Mouse (Mus musculus): Measurements from ENCODE around the gene Naa60.
"Not testable (repeated sequence)": the region's sequence is repeated elsewhere in the genome, so short reads cannot be mapped to it uniquely, and the experiment has no call there.

Gene Naa60

GRCm38 (mm10) chr16:3872216-3873047, at the start of gene Naa60:
Gene Naa60, plus strand, starts transcription at chr16:3872375.
- DNase-seq: peak; percentile 82 to 88

DNA sequence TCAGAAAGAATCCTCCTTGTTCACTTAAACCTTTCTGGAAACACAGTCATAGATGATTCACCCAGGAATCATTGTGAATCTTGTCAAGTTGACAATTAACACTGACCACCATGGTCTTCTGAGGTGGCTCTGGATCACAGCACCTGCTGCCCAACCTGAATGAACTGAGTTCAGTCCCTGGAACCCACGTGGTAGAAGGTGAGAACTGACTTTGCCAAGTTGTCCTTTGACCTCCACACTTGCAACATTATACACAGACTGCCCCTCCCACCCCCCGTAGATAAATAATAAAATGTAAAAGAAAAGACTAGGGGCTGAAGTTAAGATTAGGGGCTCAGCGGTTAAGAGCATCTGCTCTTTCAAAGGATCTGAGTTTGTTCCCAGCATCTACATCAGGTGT, 44.2 kb upstream of the Naa60 start:
- no peak for DNase-seq

DNA sequence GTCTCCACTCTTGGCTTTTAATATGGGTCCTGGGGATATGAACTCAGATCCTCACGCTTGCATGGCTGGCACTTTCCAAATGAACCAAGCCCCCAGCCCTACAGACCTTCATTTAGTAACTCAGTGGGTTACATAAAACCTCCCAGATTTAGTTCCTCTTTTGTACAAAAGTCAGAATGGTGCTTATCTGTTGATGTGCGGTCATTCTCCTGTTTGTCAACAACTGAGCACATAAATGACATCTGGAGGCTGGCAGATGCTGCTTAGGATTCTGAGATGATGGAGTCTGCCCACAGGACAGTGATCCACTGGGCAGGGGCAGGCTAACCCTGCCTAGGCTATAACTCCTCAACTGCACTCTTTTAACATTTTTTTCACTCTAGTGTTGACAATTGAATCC, 42.4 kb upstream of the Naa60 start:
- no peak for DNase-seq

- DNase-seq: no peak
These were observed 41.5 kb upstream of the Naa60 start, which contains the start of gene Olfr15 for GRCm38 (mm10) chr16:3830588-3831109. Gene Olfr15, plus strand, starts transcription at chr16:3830878.

DNA sequence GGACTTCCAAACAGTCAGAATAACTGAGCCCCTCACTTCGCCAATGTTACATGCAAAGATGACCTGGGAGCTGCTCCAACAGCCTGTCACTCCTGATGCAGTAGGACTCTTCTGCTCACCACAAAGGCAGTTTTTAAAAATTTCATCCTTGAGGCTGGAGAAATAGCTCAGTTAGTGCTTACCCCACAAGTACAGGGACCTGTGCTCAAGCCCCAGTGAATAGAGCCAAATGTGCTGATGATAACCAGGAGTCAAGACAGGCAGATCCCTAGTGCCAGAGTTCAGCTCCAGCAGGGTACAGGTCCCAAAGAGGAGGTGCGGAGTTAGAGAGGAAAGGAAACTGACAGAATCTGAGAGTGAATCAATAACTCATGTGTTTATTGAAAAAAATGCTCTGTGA, 36.7 kb upstream of the Naa60 start:
- no peak for DNase-seq

- no peak for DNase-seq
These were observed 32.9 kb upstream of the Naa60 start for GRCm38 (mm10) chr16:3839157-3839885.

GRCm38 (mm10) chr16:3842989-3843388, 29.2 kb upstream of the Naa60 start:
- DNase-seq: no peak

- DNase-seq: no peak
These were observed 28.4 kb upstream of the Naa60 start for GRCm38 (mm10) chr16:3843796-3844195.

- peak; percentile 92 for DNase-seq
These were observed 25.3 kb upstream of the Naa60 start, which contains the start of gene Zfp174 for GRCm38 (mm10) chr16:3846711-3847518. Gene Zfp174, plus strand, starts transcription at chr16:3847268.

DNA sequence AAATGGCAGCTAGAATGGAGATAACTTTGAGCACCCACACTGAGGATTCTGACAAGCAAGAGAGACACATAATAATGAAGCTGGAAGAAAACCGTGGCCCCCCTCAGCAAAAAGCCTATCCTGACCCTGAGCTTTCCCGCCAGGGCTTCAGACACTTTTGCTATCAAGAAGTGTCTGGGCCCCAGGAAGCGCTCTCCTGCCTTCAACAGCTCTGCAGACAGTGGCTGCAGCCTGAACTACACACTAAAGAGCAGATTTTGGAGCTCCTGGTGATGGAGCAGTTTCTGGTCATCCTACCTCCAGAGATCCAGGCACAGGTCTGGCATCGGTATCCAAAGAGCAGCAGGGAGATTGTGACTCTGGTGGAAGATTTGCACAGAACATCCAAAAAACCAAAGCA, 24.3 kb upstream of the Naa60 start:
- no peak for DNase-seq

- no peak for DNase-seq
These were observed 23.8 kb upstream of the Naa60 start for GRCm38 (mm10) chr16:3848416-3848815.

DNA sequence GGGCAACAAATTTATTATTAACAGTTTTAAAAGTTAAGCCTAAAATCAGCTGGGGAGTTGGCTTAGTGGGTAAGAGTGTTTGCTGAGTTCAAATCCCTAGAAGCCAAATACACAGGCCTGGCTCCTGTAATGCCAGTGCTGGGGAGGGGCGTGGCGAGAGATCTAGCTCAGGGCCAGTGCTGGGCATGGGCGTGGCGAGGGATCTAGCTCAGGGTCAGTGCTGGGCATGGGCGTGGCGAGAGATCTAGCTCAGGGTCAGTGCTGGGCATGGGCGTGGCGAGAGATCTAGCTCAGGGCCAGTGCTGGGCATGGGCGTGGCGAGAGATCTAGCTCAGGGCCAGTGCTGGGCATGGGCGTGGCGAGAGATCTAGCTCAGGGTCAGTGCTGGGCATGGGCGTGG, 20.9 kb upstream of the Naa60 start:
- DNase-seq: not testable (repeated sequence)

- DNase-seq: no peak
These were observed 19.6 kb upstream of the Naa60 start for GRCm38 (mm10) chr16:3852586-3852985.

- DNase-seq: no peak
These were observed 17.6 kb upstream of the Naa60 start for GRCm38 (mm10) chr16:3854437-3855182.

DNA sequence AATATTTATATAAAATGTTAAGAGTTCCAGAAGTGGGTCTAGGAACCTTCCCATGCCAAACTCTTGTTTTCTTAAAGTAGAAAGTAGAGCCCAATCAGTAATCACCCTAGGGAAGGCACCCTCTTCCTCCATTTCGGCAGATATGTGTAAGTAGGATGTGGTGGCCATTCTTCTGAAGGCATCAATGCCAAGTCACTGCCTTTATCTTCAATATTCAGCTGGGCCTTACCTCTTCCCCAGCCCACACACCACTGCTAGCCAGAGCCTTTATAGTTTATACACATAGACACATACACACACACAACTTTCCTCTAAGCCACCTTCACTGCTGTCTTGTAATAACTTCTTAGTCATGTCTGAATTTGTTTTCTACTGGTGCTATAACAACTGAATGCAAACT, 16.4 kb upstream of the Naa60 start:
- no peak for DNase-seq

GRCm38 (mm10) chr16:3859254-3859653, 12.9 kb upstream of the Naa60 start:
- no peak for DNase-seq

DNA sequence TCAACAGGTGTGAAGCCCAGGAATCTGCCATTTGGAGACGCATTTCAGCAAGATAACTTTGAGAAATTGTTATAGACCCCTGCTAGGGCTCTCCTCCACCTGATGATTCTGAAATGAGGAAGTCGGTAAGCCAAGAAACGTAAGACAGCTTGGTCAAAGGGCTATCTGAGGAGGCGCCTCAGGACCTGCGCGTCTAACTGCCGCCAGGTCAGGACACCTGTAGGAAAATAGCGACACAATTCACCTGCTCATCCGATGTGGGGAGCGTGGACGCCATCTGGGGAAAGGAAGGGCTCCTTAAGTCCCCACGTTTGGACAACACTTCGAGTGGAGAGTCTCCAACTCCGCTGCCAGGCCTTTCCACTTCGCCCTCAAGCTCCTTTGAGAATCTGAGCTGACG, 360 bp upstream of the Naa60 start:
- DNase-seq: no peak

DNA sequence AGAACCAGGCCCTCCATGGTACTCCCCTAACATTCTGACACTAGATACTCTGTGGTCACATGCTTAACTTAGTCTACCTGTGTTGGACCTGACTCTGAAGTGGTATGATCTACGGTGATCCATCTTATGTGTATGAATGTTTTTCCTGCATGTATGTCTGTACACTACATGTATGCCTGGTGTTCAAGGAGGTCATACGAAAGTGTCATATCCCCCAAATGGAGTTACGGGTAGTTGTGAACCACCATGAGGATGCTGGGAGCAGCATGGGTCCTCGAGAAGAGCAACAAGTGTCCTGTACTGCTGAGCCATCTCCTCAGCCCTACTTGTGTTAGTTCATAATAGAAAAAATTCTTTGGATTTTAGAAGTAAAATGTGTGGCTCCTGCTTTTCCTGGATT, 4.2 kb downstream of the Naa60 start:
- DNase-seq: no peak

DNA sequence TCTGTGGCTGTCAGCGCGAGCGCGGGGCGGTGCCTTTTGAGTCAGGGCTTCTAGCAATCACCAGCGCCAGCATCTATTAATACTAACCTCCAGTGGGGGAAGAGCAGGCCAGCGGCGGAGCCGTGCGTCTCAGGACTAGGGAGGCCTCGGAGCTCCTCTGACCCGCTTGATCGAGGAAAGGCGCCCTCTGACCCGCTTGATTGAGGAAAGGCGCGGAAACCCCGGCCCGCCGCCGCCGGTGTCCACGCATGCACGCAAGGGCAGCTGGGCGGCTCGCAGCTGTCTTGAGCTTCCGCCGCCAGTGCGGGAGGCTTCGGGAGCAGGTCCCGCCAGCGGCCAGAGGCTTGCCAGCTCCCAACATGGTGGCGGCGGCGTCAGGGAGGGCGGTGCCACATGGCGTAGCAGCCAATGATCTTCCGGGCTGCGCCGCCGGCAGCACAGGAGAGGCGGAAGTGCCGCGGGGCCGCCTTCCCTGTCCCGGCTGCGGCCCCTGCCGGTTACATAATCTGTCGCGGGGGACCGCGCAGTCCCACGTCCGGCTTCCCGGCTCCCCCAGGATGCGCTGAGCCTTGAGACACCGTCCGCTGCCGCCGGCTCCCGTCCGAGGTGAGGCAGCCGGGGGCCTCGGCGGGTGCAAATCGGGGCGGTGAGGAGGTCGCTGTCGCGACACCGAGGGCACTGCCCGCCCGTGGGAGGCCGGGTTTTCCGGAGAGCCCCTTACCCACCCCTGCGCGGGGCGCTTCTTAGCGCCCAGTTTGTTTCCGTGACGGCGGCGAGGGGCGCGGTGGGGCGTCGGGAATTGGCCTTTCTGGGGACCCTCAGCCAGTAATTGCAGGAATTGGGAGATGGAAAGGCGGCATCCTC, 12.3 kb downstream of the Naa60 start, which contains the start of the genes Zfp597 and Gm20695:
TSS of gene Zfp597 (minus strand) at position 361 of the 864 bp plus-strand sequence.
TSS of gene Gm20695 (plus strand) at position 448 of the 864 bp plus-strand sequence.
- peak; percentile 91 to 96 for DNase-seq

GRCm38 (mm10) chr16:3885065-3885670, 13.0 kb downstream of the Naa60 start:
- DNase-seq: peak in 1 of 2 experiments; percentile 17

Data from cerebellum, postnatal 36 days (tissue).